Mouse (Mus musculus) lung, postnatal 0 days (tissue): ENCODE results near the gene Slco1c1.

Experiments
- CTCF ChIP-seq: IDR thresholded peaks from 2 replicates; pipeline ENCODE4 v1.5.1; 2016; ENCODE audit warnings: antibody characterized with exemption, mild to moderate bottlenecking
- EP300 ChIP-seq: IDR thresholded peaks from 2 replicates; pipeline ENCODE4 v1.6.1; 2016; ENCODE audit warnings: antibody characterized with exemption, mild to moderate bottlenecking, control low read depth

GRCm38 (mm10) chr6:141600940-141601339 is 76.8 kb downstream of the Slco1c1 start:
- TF ChIP-seq CTCF = no peak
- no peak for TF ChIP-seq EP300
